Mouse (Mus musculus) embryonic facial prominence, embryonic 11.5 days (tissue): ENCODE data around the gene Alox12. TPM values are rescaled to one million over a fixed set of nuclear protein-coding genes. Genes with fewer than 3 reads are reported as not detected.

ENCODE experiments used
- ATAC-seq: fragments of 200-750 bp; cut with Nextera tagmentation; replicated peaks from 2 replicates; pipeline ENCODE4 v1.8.0; 2017; ENCODE audit warnings: low read depth; ENCODE audit not compliant: insufficient number of reproducible peaks, low FRiP score, low TSS enrichment
- DNase-seq: peaks from one replicate; pipeline ENCODE4 v3.0.0-alpha.2; 2015; ENCODE audit warnings: low spot score
- H3K27ac ChIP-seq: fragments of 300-500 bp; sonication (generic); replicated peaks from 2 replicates; pipeline ENCODE4 v1.5.1; 2014; ENCODE audit warnings: mild to moderate bottlenecking, low read depth, low read length, control low read depth
- H3K27me3 ChIP-seq: fragments of 300-500 bp; sonication (generic); 2 replicates; pipeline ENCODE4 v1.6.1; 2014; ENCODE audit warnings: mild to moderate bottlenecking, low read length, moderate library complexity, mixed read lengths; ENCODE audit not compliant: control insufficient read depth, insufficient read depth
- H3K36me3 ChIP-seq: fragments of 300-500 bp; sonication (generic); replicated peaks from 2 replicates; pipeline ENCODE4 v1.6.1; 2014; ENCODE audit warnings: low read depth, mild to moderate bottlenecking, low read length, moderate library complexity, mixed read lengths; ENCODE audit not compliant: control insufficient read depth, insufficient read depth
- H3K4me1 ChIP-seq: fragments of 300-500 bp; sonication (generic); 2 replicates; pipeline ENCODE4 v1.6.1; 2014; ENCODE audit warnings: low read length, mixed read lengths; ENCODE audit not compliant: control insufficient read depth, insufficient read depth
- H3K4me2 ChIP-seq: fragments of 300-500 bp; sonication (generic); 2 replicates; pipeline ENCODE4 v1.6.1; 2014; ENCODE audit warnings: low read depth, mild to moderate bottlenecking, control low read depth, low read length, moderate library complexity
- H3K4me3 ChIP-seq: fragments of 300-500 bp; sonication (generic); 2 replicates; pipeline ENCODE4 v1.5.1; 2014; ENCODE audit warnings: low read depth, low read length, control low read depth
- H3K9ac ChIP-seq: fragments of 300-500 bp; sonication (generic); replicated peaks from 2 replicates; pipeline ENCODE4 v1.6.1; 2014; ENCODE audit warnings: mild to moderate bottlenecking, control low read depth, low read length
- H3K9me3 ChIP-seq: fragments of 300-500 bp; sonication (generic); replicated peaks from 2 replicates; pipeline ENCODE4 v1.6.1; 2016; ENCODE audit warnings: mild to moderate bottlenecking, low read length, inconsistent platforms, mixed read lengths; ENCODE audit not compliant: control insufficient read depth
- WGBS: fragments of 180-500 bp; shearing (Covaris S2); extraction: QIAGEN DNeasy Blood & Tissue Kit; methylation state at CpG from one replicate; pipeline ENCODE4 v1.1.7; 2014; 5-methylcytosine and 5-hydroxymethylcytosine counted together
- polyA plus RNA-seq: library from polyadenylated mRNA; unstranded; fragments of >200 nt; fragmentation: Nextera tagmentation; extraction: Ambion mirVana; gene quantifications from 2 replicates; pipeline ENCODE4 v1.2.1, GENCODE M21; 2014

Gene Alox12
- polyA plus RNA-seq, 1 experiment from 2014 or later = 4.1 TPM

- Histone ChIP-seq H3K4me2 (no peak overlapping the region), H3K4me3 (no peak overlapping the region), H3K9ac (no peak overlapping the region), H3K27ac (no peak overlapping the region), H3K27me3 (peaks cover 35% of the 10 kb centered on the region), H3K36me3 (no peaks in the 10 kb centered on the region), H3K4me1 (peaks cover 10% of the 10 kb centered on the region), H3K9me3 (no peaks in the 10 kb centered on the region)
- ATAC-seq (no peak), DNase-seq (no peak)
- 90% methylated on average over 4 of the region's 4 CpGs for WGBS
Observed at GRCm38 (mm10) chr11:70218039-70218438, 37.1 kb downstream of the Alox12 start.

- Histone ChIP-seq H3K27me3 (peaks cover 37% of the 10 kb centered on the region), H3K27ac (no peak overlapping the region), H3K36me3 (no peaks in the 10 kb centered on the region), H3K9ac (no peak overlapping the region), H3K4me2 (no peak overlapping the region), H3K9me3 (no peaks in the 10 kb centered on the region), H3K4me1 (peaks cover 10% of the 10 kb centered on the region), H3K4me3 (no peak overlapping the region)
- no peak for ATAC-seq
- no peak for DNase-seq
- 52% methylated on average over 3 of the region's 3 CpGs for WGBS
Observed at GRCm38 (mm10) chr11:70216103-70216502, 39.0 kb downstream of the Alox12 start.

- Histone ChIP-seq H3K27me3 (peaks cover 37% of the 10 kb centered on the region), H3K9ac (no peak overlapping the region), H3K36me3 (no peaks in the 10 kb centered on the region), H3K4me2 (peak overlapping the region; percentile 59; the same call in 1 of the 2 replicates), H3K27ac (no peak overlapping the region), H3K4me1 (peaks cover 10% of the 10 kb centered on the region), H3K4me3 (no peak overlapping the region), H3K9me3 (no peaks in the 10 kb centered on the region)
- no peak for DNase-seq
- WGBS = 8% methylated on average over 22 of the region's 22 CpGs
- no peak for ATAC-seq
Observed at GRCm38 (mm10) chr11:70215301-70215700, 39.9 kb downstream of the Alox12 start.

GRCm38 (mm10) chr11:70214856-70215209 is 40.3 kb downstream of the Alox12 start:
- 3% methylated on average over 18 of the region's 18 CpGs for WGBS
- Histone ChIP-seq H3K4me2 (peak overlapping the region; percentile 59), H3K4me3 (peak overlapping the region; percentile 29), H3K4me1 (peaks cover 10% of the 10 kb centered on the region), H3K9ac (0 out of 2 replicates have a peak overlapping the region, but pooled peaks have one; percentile 8), H3K27me3 (peaks cover 37% of the 10 kb centered on the region), H3K27ac (no peak overlapping the region), H3K9me3 (no peaks in the 10 kb centered on the region), H3K36me3 (no peaks in the 10 kb centered on the region)
- ATAC-seq = no peak
- no peak for DNase-seq

- peaks cover 37% of the 10 kb centered on the region for H3K27me3 ChIP-seq
- H3K9me3 ChIP-seq = no peaks in the 10 kb centered on the region
- H3K4me3 ChIP-seq = peak overlapping the region; percentile 29
- H3K4me1 ChIP-seq = peaks cover 10% of the 10 kb centered on the region
- peak overlapping the region; percentile 59 for H3K4me2 ChIP-seq
- H3K9ac ChIP-seq = peak overlapping the region; percentile 47
- ATAC-seq (peak; percentile 58; the same call in 1 of the 2 replicates), DNase-seq (no peak)
- under 1% methylated on average over 46 of the region's 46 CpGs for WGBS
- H3K27ac ChIP-seq = no peak overlapping the region
- no peaks in the 10 kb centered on the region for H3K36me3 ChIP-seq
Observed at GRCm38 (mm10) chr11:70214191-70214855, 40.8 kb downstream of the Alox12 start.

- Histone ChIP-seq H3K36me3 (no peaks in the 10 kb centered on the region), H3K9me3 (no peaks in the 10 kb centered on the region), H3K4me1 (peaks cover 10% of the 10 kb centered on the region), H3K27me3 (peaks cover 37% of the 10 kb centered on the region), H3K4me3 (peak overlapping the region; percentile 29), H3K9ac (peak overlapping the region; percentile 47), H3K4me2 (peak overlapping the region; percentile 59), H3K27ac (no peak overlapping the region)
- DNase-seq (no peak), ATAC-seq (no peak)
- WGBS = 9% methylated on average over 23 of the region's 26 CpGs
Observed at GRCm38 (mm10) chr11:70213736-70214135, 41.4 kb downstream of the Alox12 start.

GRCm38 (mm10) chr11:70212896-70213295 is 42.3 kb downstream of the Alox12 start:
- no peak overlapping the region for H3K27ac ChIP-seq
- H3K9me3 ChIP-seq = no peaks in the 10 kb centered on the region
- no peaks in the 10 kb centered on the region for H3K36me3 ChIP-seq
- WGBS = 15% methylated on average over 9 of the region's 9 CpGs
- ATAC-seq (no peak), DNase-seq (peak; percentile 76)
- no peak overlapping the region for H3K9ac ChIP-seq
- peaks cover 37% of the 10 kb centered on the region for H3K27me3 ChIP-seq
- no peak overlapping the region for H3K4me2 ChIP-seq
- H3K4me3 ChIP-seq = no peak overlapping the region
- H3K4me1 ChIP-seq = peaks cover 10% of the 10 kb centered on the region

GRCm38 (mm10) chr11:70212423-70212822 is 42.7 kb downstream of the Alox12 start, which contains the start of gene Slc16a11:
Gene Slc16a11, plus strand, starts transcription at chr11:70212752.
- no peak within 1 kb of the TSS for H3K27ac ChIP-seq

More at GRCm38 (mm10) chr11:70212423-70212822, 42.7 kb downstream of the Alox12 start, which contains the start of gene Slc16a11:
- Histone ChIP-seq H3K4me2 (no peak within 1 kb of the TSS), H3K9me3 (no peaks in the 10 kb centered on the region), H3K9ac (no peak within 1 kb of the TSS), H3K4me1 (peaks cover 10% of the 10 kb centered on the region), H3K4me3 (no peak within 1 kb of the TSS), H3K27me3 (peaks cover 37% of the 10 kb centered on the region), H3K36me3 (no peaks in the 10 kb centered on the region)
- DNase-seq (no peak), ATAC-seq (no peak)
- 62% methylated on average over 6 of the region's 6 CpGs for WGBS
